Mouse (Mus musculus) lung, postnatal 0 days (tissue): Measurements from ENCODE around the gene Glp2r.

Source experiments
- CTCF ChIP-seq: IDR thresholded peaks from 2 replicates; pipeline ENCODE4 v1.5.1; 2016; ENCODE audit warnings: antibody characterized with exemption, mild to moderate bottlenecking
- EP300 ChIP-seq: IDR thresholded peaks from 2 replicates; pipeline ENCODE4 v1.6.1; 2016; ENCODE audit warnings: antibody characterized with exemption, mild to moderate bottlenecking, control low read depth

- no peak for TF ChIP-seq CTCF
- TF ChIP-seq EP300 = no peak
Observed at GRCm38 (mm10) chr11:67642421-67642820, 128.5 kb downstream of the Glp2r start.
